Mouse (Mus musculus): ENCODE data around the gene Srp9.

DNA sequence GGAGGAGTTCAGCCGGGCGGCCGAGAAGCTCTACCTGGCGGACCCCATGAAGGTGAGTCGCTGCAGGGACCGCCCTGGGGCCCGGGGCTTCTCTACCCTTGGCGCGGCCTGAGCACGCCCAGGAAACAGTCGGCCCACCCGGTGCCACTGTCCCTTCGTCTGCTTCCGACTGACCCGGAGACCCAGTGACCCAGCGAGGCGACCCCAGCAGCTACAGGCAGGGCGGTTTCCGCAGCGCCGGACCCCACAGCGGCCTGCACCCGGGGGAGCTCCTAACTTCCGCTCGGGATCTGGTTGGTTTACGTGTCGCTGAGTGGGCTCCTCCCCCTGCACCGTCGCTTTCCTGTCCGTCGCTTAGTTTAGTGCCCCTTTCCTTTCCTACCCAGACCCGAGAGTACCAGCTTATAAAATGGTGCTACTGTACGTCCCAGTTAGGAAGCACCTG lies 409 bp downstream of the Srp9 start:
- TF ChIP-seq NANOG (IDR thresholded peaks at IDR 0.05; ENCODE audit: borderline replicate concordance, low read length): no peak
- TF ChIP-seq CTCF (conservative IDR thresholded peaks at IDR 0.05; ENCODE audit: low read length): no peak
